Mouse (Mus musculus): ENCODE measurements around the gene Ankrd34c. TPM values are rescaled to one million over a fixed set of nuclear protein-coding genes. Genes with fewer than 3 reads are reported as not detected.

The Ankrd34c gene
- polyA plus RNA-seq, 1 experiment: not detected

GRCm38 (mm10) chr9:89706906-89707305 lies 31.4 kb downstream of the Ankrd34c start:
- Histone ChIP-seq H3K36me3 (ENCODE audit: control insufficient read depth, insufficient read depth, low read length, poor library complexity, severe bottlenecking) (no peaks in the 10 kb centered on the region), H3K4me3 (ENCODE audit: low read depth, low read length) (no peak overlapping the region), H3K4me1 (ENCODE audit: control insufficient read depth, insufficient read depth, low read length) (no peaks in the 10 kb centered on the region), H3K9me3 (replicated peaks; ENCODE audit: control insufficient read depth, insufficient read depth, low read length, poor library complexity, severe bottlenecking) (no peaks in the 10 kb centered on the region), H3K27me3 (ENCODE audit: control insufficient read depth, insufficient read depth, low read length, poor library complexity, severe bottlenecking) (0 out of 2 replicates have a peak, but pooled peaks cover 1% of the 10 kb centered on the region), H3K27ac (ENCODE audit: insufficient read depth, low read length) (no peak overlapping the region), H3K9ac (ENCODE audit: low read depth, poor library complexity, severe bottlenecking) (no peak overlapping the region)
- TF ChIP-seq POLR2A (IDR thresholded peaks at IDR 0.05; ENCODE audit: insufficient read depth, low read length) (no peak), CTCF (IDR thresholded peaks at IDR 0.05; ENCODE audit: low read depth, low read length) (peak; percentile 7)

GRCm38 (mm10) chr9:89705197-89705533 lies 33.1 kb downstream of the Ankrd34c start:
- H3K27me3 ChIP-seq (ENCODE audit: control insufficient read depth, insufficient read depth, low read length, poor library complexity, severe bottlenecking): 0 out of 2 replicates have a peak, but pooled peaks cover 1% of the 10 kb centered on the region
- TF ChIP-seq POLR2A (IDR thresholded peaks at IDR 0.05; ENCODE audit: insufficient read depth, low read length): no peak
- no peak for TF ChIP-seq CTCF (IDR thresholded peaks at IDR 0.05; ENCODE audit: low read depth, low read length)
- no peak for TF ChIP-seq EP300 (IDR thresholded peaks at IDR 0.05; ENCODE audit: insufficient read depth, low read depth, low read length)
- no peaks in the 10 kb centered on the region for H3K4me1 ChIP-seq (ENCODE audit: control insufficient read depth, insufficient read depth, low read length)
- no peaks in the 10 kb centered on the region for H3K36me3 ChIP-seq (ENCODE audit: control insufficient read depth, insufficient read depth, low read length, poor library complexity, severe bottlenecking)
- no peak overlapping the region for H3K27ac ChIP-seq (ENCODE audit: insufficient read depth, low read length)
- peak overlapping the region; percentile 84 for H3K4me3 ChIP-seq (ENCODE audit: low read depth, low read length)
- H3K9me3 ChIP-seq (replicated peaks; ENCODE audit: control insufficient read depth, insufficient read depth, low read length, poor library complexity, severe bottlenecking): no peaks in the 10 kb centered on the region
- no peak overlapping the region for H3K9ac ChIP-seq (ENCODE audit: low read depth, poor library complexity, severe bottlenecking)

GRCm38 (mm10) chr9:89704265-89705196 lies 33.7 kb downstream of the Ankrd34c start, which contains the start of gene Tmed3:
Tmed3 (minus strand) TSS chr9:89705068.
- TF ChIP-seq CTCF (IDR thresholded peaks at IDR 0.05; ENCODE audit: low read depth, low read length) (peak; percentile 48), POLR2A (IDR thresholded peaks at IDR 0.05; ENCODE audit: insufficient read depth, low read length) (peak; percentile 58), EP300 (IDR thresholded peaks at IDR 0.05; ENCODE audit: insufficient read depth, low read depth, low read length) (no peak)
- peak within 1 kb of the TSS; percentile 84 for H3K4me3 ChIP-seq (ENCODE audit: low read depth, low read length)
- 0 out of 2 replicates have a peak, but pooled peaks cover 1% of the 10 kb centered on the region for H3K27me3 ChIP-seq (ENCODE audit: control insufficient read depth, insufficient read depth, low read length, poor library complexity, severe bottlenecking)
- no peaks in the 10 kb centered on the region for H3K4me1 ChIP-seq (ENCODE audit: control insufficient read depth, insufficient read depth, low read length)
- 0 out of 2 replicates have a peak within 1 kb of the TSS, but pooled peaks have one; percentile 27 for H3K9ac ChIP-seq (ENCODE audit: low read depth, poor library complexity, severe bottlenecking)
- no peak within 1 kb of the TSS for H3K27ac ChIP-seq (ENCODE audit: insufficient read depth, low read length)
- no peaks in the 10 kb centered on the region for H3K9me3 ChIP-seq (replicated peaks; ENCODE audit: control insufficient read depth, insufficient read depth, low read length, poor library complexity, severe bottlenecking)
- no peaks in the 10 kb centered on the region for H3K36me3 ChIP-seq (ENCODE audit: control insufficient read depth, insufficient read depth, low read length, poor library complexity, severe bottlenecking)

- H3K9me3 ChIP-seq (replicated peaks; ENCODE audit: control insufficient read depth, insufficient read depth, low read length, poor library complexity, severe bottlenecking): no peaks in the 10 kb centered on the region
These were observed 37.3 kb downstream of the Ankrd34c start for GRCm38 (mm10) chr9:89700910-89701457.

GRCm38 (mm10) chr9:89695143-89695542 lies 43.1 kb downstream of the Ankrd34c start:
- no peaks in the 10 kb centered on the region for H3K9me3 ChIP-seq (replicated peaks; ENCODE audit: control insufficient read depth, insufficient read depth, low read length, poor library complexity, severe bottlenecking)

More at GRCm38 (mm10) chr9:89700910-89701457, 37.3 kb downstream of the Ankrd34c start:
- Histone ChIP-seq H3K27me3 (ENCODE audit: control insufficient read depth, insufficient read depth, low read length, poor library complexity, severe bottlenecking) (no peaks in the 10 kb centered on the region), H3K27ac (ENCODE audit: insufficient read depth, low read length) (no peak overlapping the region), H3K9ac (ENCODE audit: low read depth, poor library complexity, severe bottlenecking) (no peak overlapping the region), H3K4me3 (ENCODE audit: low read depth, low read length) (no peak overlapping the region), H3K4me1 (ENCODE audit: control insufficient read depth, insufficient read depth, low read length) (no peaks in the 10 kb centered on the region), H3K36me3 (ENCODE audit: control insufficient read depth, insufficient read depth, low read length, poor library complexity, severe bottlenecking) (no peaks in the 10 kb centered on the region)
- TF ChIP-seq EP300 (IDR thresholded peaks at IDR 0.05; ENCODE audit: insufficient read depth, low read depth, low read length) (no peak), CTCF (IDR thresholded peaks at IDR 0.05; ENCODE audit: low read depth, low read length) (no peak), POLR2A (IDR thresholded peaks at IDR 0.05; ENCODE audit: insufficient read depth, low read length) (no peak)

GRCm38 (mm10) chr9:89693670-89694069 lies 44.6 kb downstream of the Ankrd34c start:
- H3K27me3 ChIP-seq (ENCODE audit: control insufficient read depth, insufficient read depth, low read length, poor library complexity, severe bottlenecking): no peaks in the 10 kb centered on the region
- no peak overlapping the region for H3K9ac ChIP-seq (ENCODE audit: low read depth, poor library complexity, severe bottlenecking)
- TF ChIP-seq EP300 (IDR thresholded peaks at IDR 0.05; ENCODE audit: insufficient read depth, low read depth, low read length) (no peak), CTCF (IDR thresholded peaks at IDR 0.05; ENCODE audit: low read depth, low read length) (no peak), POLR2A (IDR thresholded peaks at IDR 0.05; ENCODE audit: insufficient read depth, low read length) (no peak)
- no peaks in the 10 kb centered on the region for H3K9me3 ChIP-seq (replicated peaks; ENCODE audit: control insufficient read depth, insufficient read depth, low read length, poor library complexity, severe bottlenecking)
- H3K4me3 ChIP-seq (ENCODE audit: low read depth, low read length): no peak overlapping the region
- H3K4me1 ChIP-seq (ENCODE audit: control insufficient read depth, insufficient read depth, low read length): no peaks in the 10 kb centered on the region
- H3K36me3 ChIP-seq (ENCODE audit: control insufficient read depth, insufficient read depth, low read length, poor library complexity, severe bottlenecking): no peaks in the 10 kb centered on the region
- no peak overlapping the region for H3K27ac ChIP-seq (ENCODE audit: insufficient read depth, low read length)

More at GRCm38 (mm10) chr9:89695143-89695542, 43.1 kb downstream of the Ankrd34c start:
- H3K27me3 ChIP-seq (ENCODE audit: control insufficient read depth, insufficient read depth, low read length, poor library complexity, severe bottlenecking): no peaks in the 10 kb centered on the region
- H3K4me1 ChIP-seq (ENCODE audit: control insufficient read depth, insufficient read depth, low read length): no peaks in the 10 kb centered on the region
- no peak overlapping the region for H3K9ac ChIP-seq (ENCODE audit: low read depth, poor library complexity, severe bottlenecking)
- TF ChIP-seq EP300 (IDR thresholded peaks at IDR 0.05; ENCODE audit: insufficient read depth, low read depth, low read length) (no peak), CTCF (IDR thresholded peaks at IDR 0.05; ENCODE audit: low read depth, low read length) (no peak), POLR2A (IDR thresholded peaks at IDR 0.05; ENCODE audit: insufficient read depth, low read length) (no peak)
- no peaks in the 10 kb centered on the region for H3K36me3 ChIP-seq (ENCODE audit: control insufficient read depth, insufficient read depth, low read length, poor library complexity, severe bottlenecking)
- H3K4me3 ChIP-seq (ENCODE audit: low read depth, low read length): no peak overlapping the region
- H3K27ac ChIP-seq (ENCODE audit: insufficient read depth, low read length): no peak overlapping the region
